Mouse (Mus musculus): Measurements from ENCODE around the gene Ttc7. TPM values are rescaled to one million over a fixed set of nuclear protein-coding genes. Genes with fewer than 3 reads are reported as not detected.

The Ttc7 gene
- polyA plus RNA-seq, 1 experiment from 2014 or later = 14.3 TPM

GRCm38 (mm10) chr17:87332887-87333286, 50.2 kb downstream of the Ttc7 start:
- Histone ChIP-seq H3K36me3 (ENCODE audit: control insufficient read depth, insufficient read depth, low read length) (no peaks in the 10 kb centered on the region; the same call in 1 of the 2 replicates), H3K9me3 (ENCODE audit: control insufficient read depth, low read length) (peaks cover 4% of the 10 kb centered on the region; the same call in 1 of the 2 replicates), H3K27me3 (replicated peaks; ENCODE audit: control insufficient read depth, insufficient read depth, low read length) (no peaks in the 10 kb centered on the region), H3K9ac (ENCODE audit: low read depth, low read length) (no peak overlapping the region), H3K4me2 (no peak overlapping the region), H3K27ac (ENCODE audit: low read depth, low read length) (no peak overlapping the region), H3K4me1 (replicated peaks; ENCODE audit: control insufficient read depth, insufficient read depth, low read length) (peaks cover 10% of the 10 kb centered on the region), H3K4me3 (ENCODE audit: low read depth, low read length) (no peak overlapping the region)
- 69% methylated on average over 6 of the region's 6 CpGs for WGBS
- DNase-seq (ENCODE audit: low spot score) = no peak
- no peak for ATAC-seq (replicated peaks; ENCODE audit: low FRiP score)

GRCm38 (mm10) chr17:87334162-87334561, 51.5 kb downstream of the Ttc7 start:
- ATAC-seq (replicated peaks; ENCODE audit: low FRiP score) (no peak), DNase-seq (ENCODE audit: low spot score) (no peak)
- Histone ChIP-seq H3K9me3 (ENCODE audit: control insufficient read depth, low read length) (peaks cover 4% of the 10 kb centered on the region; the same call in 1 of the 2 replicates), H3K9ac (ENCODE audit: low read depth, low read length) (no peak overlapping the region), H3K27me3 (replicated peaks; ENCODE audit: control insufficient read depth, insufficient read depth, low read length) (no peaks in the 10 kb centered on the region), H3K36me3 (ENCODE audit: control insufficient read depth, insufficient read depth, low read length) (no peaks in the 10 kb centered on the region; the same call in 1 of the 2 replicates), H3K4me1 (replicated peaks; ENCODE audit: control insufficient read depth, insufficient read depth, low read length) (peaks cover 10% of the 10 kb centered on the region), H3K27ac (ENCODE audit: low read depth, low read length) (no peak overlapping the region), H3K4me3 (ENCODE audit: low read depth, low read length) (no peak overlapping the region), H3K4me2 (no peak overlapping the region)
- 94% methylated on average over 12 of the region's 12 CpGs for WGBS

DNA sequence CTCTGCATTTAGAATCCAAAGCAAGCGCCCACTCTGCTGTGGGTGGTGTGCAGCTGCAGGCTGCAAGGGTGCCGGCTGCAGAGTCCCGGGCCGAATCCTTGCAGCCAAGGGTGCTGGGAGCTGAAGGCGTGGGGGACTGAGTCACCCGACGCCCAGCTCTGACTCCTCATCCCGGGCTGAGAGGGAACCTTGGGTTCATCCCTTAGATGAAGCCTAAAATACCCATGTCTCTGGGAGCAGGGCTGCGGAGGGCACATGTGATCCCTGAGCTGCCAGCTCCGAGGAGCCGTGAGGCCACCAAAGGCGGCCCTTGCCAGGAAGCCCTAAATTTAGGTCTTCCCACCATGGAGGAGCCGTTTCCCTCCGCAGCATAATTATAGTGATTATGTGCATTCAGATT, 52.5 kb downstream of the Ttc7 start:
- no peak overlapping the region for H3K9ac ChIP-seq (ENCODE audit: low read depth, low read length)
- H3K27ac ChIP-seq (ENCODE audit: low read depth, low read length) = no peak overlapping the region
- H3K4me1 ChIP-seq (replicated peaks; ENCODE audit: control insufficient read depth, insufficient read depth, low read length) = peaks cover 10% of the 10 kb centered on the region
- no peak for ATAC-seq (replicated peaks; ENCODE audit: low FRiP score)
- H3K9me3 ChIP-seq (ENCODE audit: control insufficient read depth, low read length) = peaks cover 4% of the 10 kb centered on the region; the same call in 1 of the 2 replicates
- H3K27me3 ChIP-seq (replicated peaks; ENCODE audit: control insufficient read depth, insufficient read depth, low read length) = no peaks in the 10 kb centered on the region
- 91% methylated on average over 14 of the region's 14 CpGs for WGBS
- H3K4me2 ChIP-seq = no peak overlapping the region
- no peaks in the 10 kb centered on the region; the same call in 1 of the 2 replicates for H3K36me3 ChIP-seq (ENCODE audit: control insufficient read depth, insufficient read depth, low read length)
- DNase-seq (ENCODE audit: low spot score) = no peak
- no peak overlapping the region for H3K4me3 ChIP-seq (ENCODE audit: low read depth, low read length)

DNA sequence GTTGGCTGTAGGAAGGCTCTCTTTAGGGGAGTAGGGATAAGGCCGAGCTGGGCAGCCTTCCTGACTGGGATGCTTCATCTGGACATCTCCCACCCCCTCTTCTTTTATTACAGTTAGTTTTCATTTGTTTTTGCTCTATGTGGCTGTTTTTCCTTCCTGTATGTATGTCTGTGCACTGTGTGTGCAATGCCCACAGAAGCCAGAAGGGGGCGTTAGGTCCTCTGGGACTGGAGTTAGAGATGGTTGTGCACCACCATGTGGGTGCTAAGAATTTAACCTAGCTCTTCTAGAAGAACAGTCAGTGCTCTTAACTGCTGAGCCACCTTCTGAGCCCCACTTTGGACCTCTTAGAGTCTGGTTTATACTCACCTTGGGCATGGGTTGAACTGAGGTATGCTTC, 53.0 kb downstream of the Ttc7 start:
- 77% methylated on average over 2 of the region's 2 CpGs for WGBS
- no peak overlapping the region for H3K4me3 ChIP-seq (ENCODE audit: low read depth, low read length)
- DNase-seq (ENCODE audit: low spot score) = no peak
- H3K9ac ChIP-seq (ENCODE audit: low read depth, low read length) = no peak overlapping the region
- peaks cover 4% of the 10 kb centered on the region; the same call in 1 of the 2 replicates for H3K9me3 ChIP-seq (ENCODE audit: control insufficient read depth, low read length)
- H3K4me1 ChIP-seq (replicated peaks; ENCODE audit: control insufficient read depth, insufficient read depth, low read length) = peaks cover 5% of the 10 kb centered on the region
- ATAC-seq (replicated peaks; ENCODE audit: low FRiP score) = no peak
- H3K36me3 ChIP-seq (ENCODE audit: control insufficient read depth, insufficient read depth, low read length) = no peaks in the 10 kb centered on the region; the same call in 1 of the 2 replicates
- no peak overlapping the region for H3K27ac ChIP-seq (ENCODE audit: low read depth, low read length)
- H3K27me3 ChIP-seq (replicated peaks; ENCODE audit: control insufficient read depth, insufficient read depth, low read length) = no peaks in the 10 kb centered on the region
- H3K4me2 ChIP-seq = no peak overlapping the region

DNA sequence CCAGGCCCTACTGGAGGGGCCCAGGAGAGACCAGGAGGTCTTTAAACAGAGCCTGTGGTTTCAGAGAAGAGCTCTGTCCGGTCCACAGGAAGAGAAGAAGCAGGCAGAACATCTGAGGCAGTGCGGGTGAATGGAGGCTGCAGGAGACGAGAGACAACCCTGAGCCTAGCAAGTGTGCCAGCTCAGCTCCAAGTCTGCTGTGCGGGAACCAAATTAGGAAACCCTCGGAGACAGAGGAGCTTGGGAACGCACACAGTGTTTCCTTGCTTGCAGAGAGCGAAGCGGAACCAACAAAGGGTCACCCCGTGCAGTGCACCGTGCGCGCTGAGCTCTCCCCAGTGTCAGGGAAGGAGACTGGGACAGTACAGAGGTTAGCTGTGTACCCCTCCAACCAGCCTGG, 54.2 kb downstream of the Ttc7 start:
- 85% methylated on average over 12 of the region's 12 CpGs for WGBS
- ATAC-seq (replicated peaks; ENCODE audit: low FRiP score) (no peak), DNase-seq (ENCODE audit: low spot score) (no peak)
- no peak overlapping the region for H3K4me2 ChIP-seq
- no peak overlapping the region for H3K9ac ChIP-seq (ENCODE audit: low read depth, low read length)
- H3K27me3 ChIP-seq (replicated peaks; ENCODE audit: control insufficient read depth, insufficient read depth, low read length) = no peaks in the 10 kb centered on the region
- H3K9me3 ChIP-seq (ENCODE audit: control insufficient read depth, low read length) = peaks cover 4% of the 10 kb centered on the region; the same call in 1 of the 2 replicates
- no peaks in the 10 kb centered on the region; the same call in 1 of the 2 replicates for H3K36me3 ChIP-seq (ENCODE audit: control insufficient read depth, insufficient read depth, low read length)
- H3K27ac ChIP-seq (ENCODE audit: low read depth, low read length) = no peak overlapping the region
- H3K4me1 ChIP-seq (replicated peaks; ENCODE audit: control insufficient read depth, insufficient read depth, low read length) = no peaks in the 10 kb centered on the region
- no peak overlapping the region for H3K4me3 ChIP-seq (ENCODE audit: low read depth, low read length)

DNA sequence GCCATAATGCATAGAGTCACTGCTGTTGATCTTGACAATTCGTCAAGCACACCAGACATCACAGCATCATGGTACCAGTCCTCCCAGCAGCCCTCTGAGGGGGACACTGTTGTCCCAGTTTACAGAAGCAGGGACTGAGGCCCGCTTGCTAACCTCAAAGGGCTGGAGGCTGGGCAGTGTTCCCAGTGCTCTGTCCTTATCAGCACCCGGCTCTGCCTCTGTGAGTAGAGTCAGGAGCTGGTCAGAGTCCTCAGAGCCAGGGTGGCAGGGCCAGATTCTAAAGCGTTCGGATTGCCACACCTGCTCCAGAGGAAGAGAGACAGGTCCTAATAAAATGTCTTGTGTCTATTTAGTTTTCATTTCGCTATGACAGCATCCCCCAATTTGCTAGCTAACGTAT, 55.0 kb downstream of the Ttc7 start:
- Histone ChIP-seq H3K4me2 (no peak overlapping the region), H3K36me3 (ENCODE audit: control insufficient read depth, insufficient read depth, low read length) (peaks cover 2% of the 10 kb centered on the region; the same call in 1 of the 2 replicates), H3K9ac (ENCODE audit: low read depth, low read length) (no peak overlapping the region), H3K27me3 (replicated peaks; ENCODE audit: control insufficient read depth, insufficient read depth, low read length) (no peaks in the 10 kb centered on the region), H3K4me1 (replicated peaks; ENCODE audit: control insufficient read depth, insufficient read depth, low read length) (no peaks in the 10 kb centered on the region), H3K27ac (ENCODE audit: low read depth, low read length) (no peak overlapping the region), H3K4me3 (ENCODE audit: low read depth, low read length) (no peak overlapping the region), H3K9me3 (ENCODE audit: control insufficient read depth, low read length) (peaks cover 4% of the 10 kb centered on the region; the same call in 1 of the 2 replicates)
- DNase-seq (ENCODE audit: low spot score) (no peak), ATAC-seq (replicated peaks; ENCODE audit: low FRiP score) (no peak)
- 78% methylated on average over 7 of the region's 7 CpGs for WGBS

- no peak for DNase-seq (ENCODE audit: low spot score)
- ATAC-seq (replicated peaks; ENCODE audit: low FRiP score) = no peak
- H3K27ac ChIP-seq (ENCODE audit: low read depth, low read length) = no peak overlapping the region
- no peak overlapping the region for H3K4me2 ChIP-seq
- no peak overlapping the region for H3K9ac ChIP-seq (ENCODE audit: low read depth, low read length)
- peaks cover 4% of the 10 kb centered on the region; the same call in 1 of the 2 replicates for H3K9me3 ChIP-seq (ENCODE audit: control insufficient read depth, low read length)
- H3K36me3 ChIP-seq (ENCODE audit: control insufficient read depth, insufficient read depth, low read length) = peaks cover 2% of the 10 kb centered on the region; the same call in 1 of the 2 replicates
- 0 out of 2 replicates have a peak, but pooled peaks cover 5% of the 10 kb centered on the region for H3K4me1 ChIP-seq (replicated peaks; ENCODE audit: control insufficient read depth, insufficient read depth, low read length)
- WGBS = 93% methylated on average over 1 of the region's 1 CpGs
- H3K4me3 ChIP-seq (ENCODE audit: low read depth, low read length) = no peak overlapping the region
- H3K27me3 ChIP-seq (replicated peaks; ENCODE audit: control insufficient read depth, insufficient read depth, low read length) = no peaks in the 10 kb centered on the region
Measured at GRCm38 (mm10) chr17:87339122-87339521, 56.4 kb downstream of the Ttc7 start.

- Histone ChIP-seq H3K27me3 (replicated peaks; ENCODE audit: control insufficient read depth, insufficient read depth, low read length) (no peaks in the 10 kb centered on the region), H3K4me3 (ENCODE audit: low read depth, low read length) (no peak overlapping the region), H3K4me1 (replicated peaks; ENCODE audit: control insufficient read depth, insufficient read depth, low read length) (peaks cover 11% of the 10 kb centered on the region; the same call in 1 of the 2 replicates), H3K9me3 (ENCODE audit: control insufficient read depth, low read length) (no peaks in the 10 kb centered on the region), H3K36me3 (ENCODE audit: control insufficient read depth, insufficient read depth, low read length) (peaks cover 4% of the 10 kb centered on the region; the same call in 1 of the 2 replicates), H3K4me2 (no peak overlapping the region), H3K9ac (ENCODE audit: low read depth, low read length) (no peak overlapping the region), H3K27ac (ENCODE audit: low read depth, low read length) (no peak overlapping the region)
- WGBS = 67% methylated on average over 8 of the region's 8 CpGs
- DNase-seq (ENCODE audit: low spot score) (no peak), ATAC-seq (replicated peaks; ENCODE audit: low FRiP score) (no peak)
Measured at GRCm38 (mm10) chr17:87343060-87343703, 60.5 kb downstream of the Ttc7 start.

All from liver, embryonic 11.5 days (tissue).